Mouse (Mus musculus) left cerebral cortex, adult 6 months (tissue): ENCODE measurements around the gene Daxx. TPM values are rescaled to one million over a fixed set of nuclear protein-coding genes. Genes with fewer than 3 reads are reported as not detected.

Experiments used
- long read RNA-seq, 2 experiments: library from polyadenylated mRNA; unstranded; transcript quantifications; one replicate each; pipeline ENCODE4 v2.0.0; 2019 to 2020
- polyA plus RNA-seq: library from polyadenylated mRNA; unstranded; fragments of <200 nt; fragmentation: Nextera tagmentation; gene quantifications from 2 replicates; pipeline ENCODE4 v1.2.3, GENCODE M21; 2021

The Daxx gene
- polyA plus RNA-seq = 17.9 and 19.4 TPM in 2 replicates
- long read RNA-seq, experiment 1, transcript Daxx-201 (8 exons, 2,581 nt) = major isoform, 123 of 149 reads
- long read RNA-seq, experiment 1, partial matches to known transcripts = 6 of 149 reads
- long read RNA-seq, experiment 1, other reads (novel, unspliced or antisense) = 19 of 149 reads
- long read RNA-seq, experiment 2, transcript Daxx-201 (8 exons, 2,581 nt) = major isoform, 15 of 24 reads
- long read RNA-seq, experiment 2, partial matches to known transcripts = 7 of 24 reads
- long read RNA-seq, experiment 2, other reads (novel, unspliced or antisense) = 1 of 24 reads

GRCm38 (mm10) chr17:33909077-33909868, at the start of gene Daxx:
Daxx (plus strand) TSS chr17:33909414.

GRCm38 (mm10) chr17:33873537-33873936, 35.7 kb upstream of the Daxx start, which contains the start of gene Gm7029:
Gm7029 (plus strand) TSS chr17:33873837.

GRCm38 (mm10) chr17:33890533-33891059, 18.6 kb upstream of the Daxx start, which contains the start of gene Kifc1:
Kifc1 (minus strand) TSS chr17:33890661.

GRCm38 (mm10) chr17:33904835-33905234, 4.4 kb upstream of the Daxx start, which contains the start of gene Platr17:
Platr17 (plus strand) TSS chr17:33905135.

GRCm38 (mm10) chr17:33915671-33916250, 6.5 kb downstream of the Daxx start, which contains the start of the genes Tapbp and Zbtb22:
Tapbp (plus strand) TSS chr17:33915899.
Zbtb22 (plus strand) TSS chr17:33915904.

GRCm38 (mm10) chr17:33929371-33930279, 20.4 kb downstream of the Daxx start, which contains the start of gene Rgl2:
Rgl2 (plus strand) TSS chr17:33929543.

GRCm38 (mm10) chr17:33940206-33940805, 31.1 kb downstream of the Daxx start, which contains the start of the genes Pfdn6 and Wdr46:
Pfdn6 (minus strand) TSS chr17:33940343.
Wdr46 (plus strand) TSS chr17:33940660.

GRCm38 (mm10) chr17:33951021-33951946, 42.1 kb downstream of the Daxx start, which contains the start of gene B3galt4:
B3galt4 (minus strand) TSS chr17:33951488.

GRCm38 (mm10) chr17:33955555-33956214, 46.5 kb downstream of the Daxx start, which contains the start of the genes Vps52 and Rps18:
Vps52 (plus strand) TSS chr17:33955812.
Rps18 (minus strand) TSS chr17:33956001.

Other genes with a start within 250 kb of the Daxx start
- 48.3 and 50.7 TPM in 2 replicates for gene Hnrnpm, start 222.6 kb upstream of the Daxx start, polyA plus RNA-seq
- 20.5 and 194 TPM in 2 replicates for gene March2, start 190.7 kb upstream of the Daxx start, polyA plus RNA-seq
- gene Rab11b, start 148.9 kb upstream of the Daxx start, polyA plus RNA-seq = 640 and 662 TPM in 2 replicates
- gene Angptl4, start 127.6 kb upstream of the Daxx start, polyA plus RNA-seq = 3.4 TPM in 2 replicates
- 18.2 and 19.7 TPM in 2 replicates for gene Kank3, start 98.9 kb upstream of the Daxx start, polyA plus RNA-seq
- gene Rps28, start 84.9 kb upstream of the Daxx start, polyA plus RNA-seq = 2,886 and 3,372 TPM in 2 replicates
- gene Ndufa7, start 84.8 kb upstream of the Daxx start, polyA plus RNA-seq = 1,006 and 1,076 TPM in 2 replicates
- gene Cd320, start 66.3 kb upstream of the Daxx start, polyA plus RNA-seq = 45.2 and 56.2 TPM in 2 replicates
- not detected in 2 replicates for gene Gm7029, start 35.6 kb upstream of the Daxx start, polyA plus RNA-seq
- gene Kifc1, start 18.8 kb upstream of the Daxx start, polyA plus RNA-seq = 0.23 and 0.25 TPM in 2 replicates
- 1.5 and 2.0 TPM in 2 replicates for gene Platr17, start 4.3 kb upstream of the Daxx start, polyA plus RNA-seq
- gene Tapbp, start 6.5 kb downstream of the Daxx start, polyA plus RNA-seq = 27.8 and 29.4 TPM in 2 replicates
- 4.8 and 8.5 TPM in 2 replicates for gene Zbtb22, start 6.5 kb downstream of the Daxx start, polyA plus RNA-seq
- gene Rgl2, start 20.1 kb downstream of the Daxx start, polyA plus RNA-seq = 7.1 and 7.2 TPM in 2 replicates
- gene Pfdn6, start 30.9 kb downstream of the Daxx start, polyA plus RNA-seq = 117 and 123 TPM in 2 replicates
- gene Wdr46, start 31.2 kb downstream of the Daxx start, polyA plus RNA-seq = 4.5 and 4.8 TPM in 2 replicates
- 4.3 and 5.6 TPM in 2 replicates for gene B3galt4, start 42.1 kb downstream of the Daxx start, polyA plus RNA-seq
- 41.5 and 54.7 TPM in 2 replicates for gene Vps52, start 46.4 kb downstream of the Daxx start, polyA plus RNA-seq
- 906 and 922 TPM in 2 replicates for gene Rps18, start 46.6 kb downstream of the Daxx start, polyA plus RNA-seq
- 29.6 and 37.7 TPM in 2 replicates for gene H2-K1, start 90.9 kb downstream of the Daxx start, polyA plus RNA-seq
- 3.4 and 12.5 TPM in 2 replicates for gene Ring1, start 115.3 kb downstream of the Daxx start, polyA plus RNA-seq
- 25.9 and 48.5 TPM in 2 replicates for gene H2-Ke6, start 118.6 kb downstream of the Daxx start, polyA plus RNA-seq
- gene Slc39a7, start 122.3 kb downstream of the Daxx start, polyA plus RNA-seq = 66.0 and 69.8 TPM in 2 replicates
- 12.9 and 32.8 TPM in 2 replicates for gene Rxrb, start 122.4 kb downstream of the Daxx start, polyA plus RNA-seq
- gene Col11a2, start 130.0 kb downstream of the Daxx start, polyA plus RNA-seq = 0.48 and 0.55 TPM in 2 replicates
- gene H2-Oa, start 182.9 kb downstream of the Daxx start, polyA plus RNA-seq = 1.2 and 1.6 TPM in 2 replicates
- gene H2-DMa, start 210.1 kb downstream of the Daxx start, polyA plus RNA-seq = 32.1 and 36.6 TPM in 2 replicates
- gene Brd2, start 213.2 kb downstream of the Daxx start, polyA plus RNA-seq = 42.2 and 74.5 TPM in 2 replicates
- 0.44 and 0.55 TPM in 2 replicates for gene H2-DMb2, start 233.9 kb downstream of the Daxx start, polyA plus RNA-seq
- gene H2-DMb1, start 243.7 kb downstream of the Daxx start, polyA plus RNA-seq = 4.0 and 4.2 TPM in 2 replicates